Mouse (Mus musculus) brain, embryonic 18.5 days (tissue): ENCODE data around the gene Ankrd63.
A peak's percentile ranks its signal among the peaks of the same experiment; 100 is the strongest.

Experiments
- DNase-seq: peaks from one replicate; pipeline ENCODE4 v3.0.0-alpha.2; 2012; ENCODE audit warnings: low read depth, low spot score

Gene Ankrd63

GRCm38 (mm10) chr2:118726873-118727272, 23.1 kb upstream of the Ankrd63 start:
- no peak for DNase-seq

- DNase-seq = no peak
These were observed 21.7 kb upstream of the Ankrd63 start for GRCm38 (mm10) chr2:118725511-118725910.

DNA sequence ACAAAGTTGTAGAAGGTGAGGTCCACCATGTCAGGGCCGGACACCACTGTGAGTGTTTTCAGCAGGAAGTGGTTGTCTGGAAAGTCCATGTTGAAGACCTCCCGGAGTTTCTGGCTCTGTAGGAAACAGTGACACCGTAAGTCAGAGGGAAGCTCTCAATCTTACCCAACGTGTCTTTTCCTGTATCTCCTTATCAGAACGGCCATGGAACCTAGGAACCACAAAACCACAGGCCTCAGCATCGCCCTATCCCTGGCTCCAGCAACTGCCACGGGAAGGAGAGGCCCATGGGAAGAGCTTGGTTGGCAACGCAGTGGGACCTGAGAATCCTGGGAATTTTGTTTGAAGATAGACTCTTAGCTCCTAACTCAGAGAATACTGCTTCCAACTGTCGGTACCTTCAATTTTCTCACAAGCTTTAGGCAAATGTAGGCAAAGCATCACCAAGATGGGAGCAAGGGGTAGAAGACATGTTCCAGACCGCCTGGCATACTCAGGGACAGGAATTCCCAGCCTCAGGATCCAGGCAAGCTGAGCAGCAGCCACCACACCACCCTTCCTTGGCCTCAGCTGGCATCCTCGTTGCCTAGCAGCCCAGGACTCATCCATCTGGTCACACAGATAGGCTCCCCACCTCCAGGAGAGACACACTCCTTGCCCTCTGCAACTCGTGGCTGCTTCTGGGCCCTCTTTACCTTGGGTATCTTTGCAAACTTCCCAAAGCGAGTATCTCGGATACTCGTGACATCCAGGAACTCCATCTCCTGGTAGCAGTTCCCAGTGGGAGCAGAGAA, 20.1 kb upstream of the Ankrd63 start:
- DNase-seq = no peak

DNA sequence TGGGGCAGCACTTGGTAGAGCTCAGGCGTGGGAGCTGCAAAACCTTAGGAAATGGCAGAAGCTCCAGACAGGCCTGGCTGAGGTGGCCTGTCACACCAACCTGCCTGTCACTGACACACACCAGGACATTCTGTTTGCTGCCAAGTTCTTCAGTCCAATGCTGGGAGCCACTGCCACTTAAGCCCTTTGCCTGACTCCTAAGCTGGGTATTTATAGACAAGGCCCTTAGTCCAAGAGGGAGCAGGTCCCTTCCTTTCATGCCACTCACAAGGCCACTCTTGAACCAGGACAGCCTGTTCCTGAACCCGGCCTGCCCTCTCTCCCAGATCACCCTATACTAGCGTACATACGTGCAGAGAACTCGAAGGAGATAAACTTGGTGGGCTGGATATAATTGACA, 12.9 kb upstream of the Ankrd63 start:
- DNase-seq = no peak

DNA sequence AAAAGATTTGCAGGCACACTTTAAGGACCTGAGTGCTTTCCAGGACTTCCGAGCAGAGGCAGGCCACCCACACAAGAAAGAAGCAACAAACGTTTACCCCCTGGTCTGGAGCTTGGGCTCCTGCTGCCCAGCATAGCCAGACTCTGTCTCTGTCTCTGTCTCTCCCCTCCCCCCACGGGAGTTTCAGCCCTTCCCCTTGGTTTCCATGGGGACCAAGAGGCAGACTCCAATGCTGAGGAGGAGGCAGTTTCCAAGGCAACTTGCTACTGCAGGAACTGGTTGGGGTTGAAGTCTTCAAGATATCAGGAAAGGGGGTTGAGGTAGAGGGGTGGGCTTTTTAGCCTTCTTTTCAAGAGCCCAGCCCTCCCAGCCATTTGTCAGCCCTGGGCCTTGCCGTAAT, 10.5 kb upstream of the Ankrd63 start:
- DNase-seq = peak; percentile 78

GRCm38 (mm10) chr2:118713631-118714030, 9.9 kb upstream of the Ankrd63 start:
- no peak for DNase-seq

- DNase-seq = peak; percentile 42
These were observed 7.3 kb upstream of the Ankrd63 start for GRCm38 (mm10) chr2:118711038-118711494.

DNA sequence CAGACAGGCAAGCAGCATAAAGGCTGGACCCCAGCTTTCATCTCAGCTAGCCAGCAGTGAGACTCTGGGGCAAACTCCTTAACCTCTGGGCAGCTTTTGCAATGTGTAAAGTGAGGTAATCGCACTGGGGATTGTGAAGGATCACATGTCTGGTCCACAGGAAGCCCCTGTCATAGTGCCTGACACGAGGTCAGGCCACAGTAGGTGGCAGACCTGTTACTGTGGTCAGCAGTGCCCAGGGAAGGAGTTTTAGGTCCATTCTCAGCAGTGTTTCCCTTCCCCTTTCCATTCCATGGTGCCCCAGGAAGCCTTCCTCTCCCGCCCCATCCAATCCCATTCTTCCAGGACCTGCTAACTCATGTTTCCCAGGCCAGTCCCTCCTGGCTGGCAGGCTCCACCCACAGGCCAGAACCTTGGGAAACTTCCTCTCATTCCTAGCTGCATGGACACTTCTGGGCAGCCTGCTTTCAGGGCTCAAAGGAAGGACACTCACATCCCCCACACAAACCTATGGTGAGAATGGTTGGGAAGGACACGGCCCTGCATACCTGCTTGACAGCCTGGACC, 6.0 kb upstream of the Ankrd63 start:
- no peak for DNase-seq

GRCm38 (mm10) chr2:118708472-118708871, 4.7 kb upstream of the Ankrd63 start:
- DNase-seq = no peak

DNA sequence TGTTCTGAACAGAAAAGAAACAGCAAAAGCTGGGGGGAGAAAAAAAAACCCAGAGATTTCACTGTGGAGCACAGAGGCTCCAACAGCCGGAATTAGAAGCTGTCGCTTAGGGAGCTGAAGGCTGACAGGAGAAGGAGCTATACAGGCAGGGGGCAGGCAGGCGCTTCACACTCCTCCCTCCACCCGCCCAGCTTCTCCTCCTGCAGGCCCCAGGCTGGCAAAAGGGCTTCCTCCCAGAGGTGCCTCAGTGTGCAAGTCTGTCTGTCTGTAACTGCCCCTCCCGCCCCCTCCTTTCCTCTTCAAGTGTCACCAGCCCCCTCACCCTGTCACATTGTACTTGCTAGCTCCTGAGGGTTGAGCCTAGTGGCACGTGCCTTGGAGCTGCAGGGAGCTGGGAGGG, 2.7 kb upstream of the Ankrd63 start:
- DNase-seq = no peak

DNA sequence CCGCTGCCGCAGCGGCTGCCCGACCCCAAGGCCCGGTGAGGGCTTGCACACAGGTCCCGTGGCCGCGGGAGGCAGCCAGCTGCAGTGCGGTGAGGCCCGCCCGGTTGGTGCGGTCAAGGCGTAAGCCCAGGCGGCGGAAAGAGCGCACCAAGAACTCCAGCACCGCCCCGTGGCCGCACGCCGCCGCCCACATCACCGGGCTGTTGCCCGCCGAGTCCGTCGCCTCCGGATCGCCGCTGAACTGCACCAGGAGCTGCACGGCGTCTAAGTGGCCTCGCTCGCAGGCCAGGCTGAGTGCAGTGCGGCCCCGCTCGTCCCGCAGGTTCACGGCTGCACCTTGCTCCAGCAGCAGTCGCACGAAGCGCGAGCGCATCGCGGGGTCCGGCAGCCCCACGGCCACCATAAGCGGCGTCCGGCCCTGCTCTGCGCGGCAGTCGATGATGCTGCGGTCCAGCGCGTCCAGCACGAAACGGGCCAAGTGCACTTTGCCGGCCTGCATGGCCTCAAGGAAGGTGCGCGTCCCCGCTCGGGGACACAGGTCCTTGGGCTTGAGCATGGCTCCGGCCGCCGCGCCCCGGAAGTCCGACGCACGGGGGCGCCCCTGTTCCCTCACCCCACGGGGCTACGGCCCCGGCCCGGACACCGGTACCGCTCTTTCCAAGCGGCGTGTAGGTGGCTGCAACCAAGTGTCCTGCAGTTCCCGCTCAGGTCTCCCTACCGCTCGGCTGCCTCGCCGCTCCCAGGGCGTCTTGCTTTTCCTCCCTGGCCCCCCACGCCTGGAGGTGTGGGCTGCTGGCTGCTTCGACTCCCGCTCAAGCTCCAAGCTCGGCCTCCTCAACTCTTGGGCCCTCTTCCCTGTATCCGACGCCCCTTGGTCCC, 641 bp downstream of the Ankrd63 start:
- DNase-seq = no peak

GRCm38 (mm10) chr2:118701971-118702882, 1.5 kb downstream of the Ankrd63 start:
- no peak for DNase-seq

DNA sequence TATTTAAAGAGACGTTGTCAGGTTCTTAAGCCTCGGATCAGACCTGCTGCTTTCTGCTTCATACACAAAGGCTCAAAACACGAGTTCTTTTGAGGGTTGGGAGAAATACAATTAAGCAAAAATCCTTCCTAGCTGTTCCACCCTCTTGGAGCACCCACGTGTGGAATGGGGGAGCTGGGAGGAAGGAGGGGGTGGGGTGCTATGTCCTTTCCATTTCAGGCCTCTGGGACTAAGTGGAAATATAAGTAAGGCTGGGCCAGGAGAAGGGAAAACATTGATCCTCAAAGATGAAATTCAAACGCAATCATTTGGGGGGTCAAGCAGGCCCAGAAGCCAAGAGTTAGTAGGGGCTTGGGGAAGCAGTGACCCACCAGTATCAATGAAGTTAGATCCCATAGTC, 2.6 kb downstream of the Ankrd63 start:
- no peak for DNase-seq

GRCm38 (mm10) chr2:118700179-118701062, 3.3 kb downstream of the Ankrd63 start:
- DNase-seq = no peak

- no peak for DNase-seq
These were observed 5.8 kb downstream of the Ankrd63 start for GRCm38 (mm10) chr2:118697955-118698354.

DNA sequence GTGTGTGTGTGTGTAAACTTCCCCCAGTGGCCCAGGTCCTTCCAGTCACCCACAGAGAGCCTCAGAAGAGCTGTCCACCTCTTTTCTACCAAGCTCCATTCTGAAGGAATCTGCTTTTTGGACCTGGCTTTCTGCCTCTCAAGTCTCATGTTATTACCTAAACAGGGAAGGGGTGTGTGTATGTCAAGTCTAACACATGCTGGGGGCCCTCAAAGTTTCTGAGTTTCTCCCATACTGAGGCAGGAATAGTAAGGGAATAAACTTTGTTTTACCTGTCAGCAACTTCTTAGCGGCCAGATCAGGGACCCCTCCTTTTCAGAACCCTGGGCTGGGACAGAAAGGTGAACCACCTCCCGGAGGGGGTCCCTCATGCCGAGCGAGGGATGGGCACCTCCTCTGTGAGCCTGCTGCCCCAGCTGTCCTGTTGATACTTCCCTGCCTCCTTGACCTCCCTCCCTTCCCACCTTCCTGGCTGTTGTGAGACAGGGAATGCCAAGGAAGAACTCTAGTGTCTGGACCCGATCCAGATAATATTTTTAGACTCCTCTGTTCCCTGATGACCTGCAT, 6.4 kb downstream of the Ankrd63 start:
- DNase-seq = no peak

DNA sequence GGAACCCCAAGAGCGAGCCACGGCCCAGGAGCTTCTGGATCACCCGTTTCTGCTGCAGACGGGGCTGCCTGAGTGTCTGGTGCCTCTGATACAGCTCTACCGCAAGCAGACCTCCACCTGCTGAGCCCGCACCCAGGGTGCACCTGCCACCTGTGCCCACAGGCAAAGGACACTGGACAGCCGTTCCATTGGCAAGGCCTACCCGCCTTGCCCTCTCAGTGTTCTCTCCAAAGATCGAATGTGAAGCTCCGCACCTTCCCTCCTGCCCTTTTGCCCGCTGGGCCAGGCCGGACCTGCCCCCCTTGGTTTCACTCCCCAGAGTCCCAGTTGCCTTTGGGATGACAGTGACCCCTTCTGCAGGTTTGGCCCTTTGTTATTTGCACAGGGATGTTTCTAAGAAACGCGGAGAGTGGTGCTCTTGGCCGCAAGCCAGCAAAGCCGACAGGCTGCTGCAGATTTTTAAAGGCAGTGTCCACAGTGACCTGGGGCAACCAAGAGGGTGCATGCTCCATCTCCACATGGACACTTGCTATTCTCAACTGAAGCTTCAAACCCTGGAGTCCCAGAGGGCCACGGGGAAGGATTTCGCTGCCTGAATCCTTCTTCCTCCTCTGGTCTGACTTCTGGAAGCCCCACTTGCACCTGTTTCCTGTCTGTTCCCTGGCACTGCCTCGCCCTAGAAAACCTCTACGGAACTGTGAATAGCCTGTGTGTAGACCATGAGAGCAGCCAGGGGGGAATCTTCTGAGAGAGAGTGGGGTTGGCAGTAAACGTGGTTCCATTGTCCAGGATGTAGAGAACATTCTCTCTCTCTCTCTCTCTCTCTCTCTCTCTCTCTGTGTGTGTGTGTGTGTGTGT, 7.1 kb downstream of the Ankrd63 start:
- no peak for DNase-seq

GRCm38 (mm10) chr2:118695677-118696232, 8.0 kb downstream of the Ankrd63 start:
- DNase-seq = peak; percentile 40
